Mouse (Mus musculus): Measurements from ENCODE around the gene Zscan2.

GRCm38 (mm10) chr7:80853218-80853617, 7.5 kb upstream of the Zscan2 start:
- TF ChIP-seq CTCF (IDR thresholded peaks at IDR 0.05; ENCODE audit: insufficient read depth, low read depth, low read length), result no peak
- no peak for TF ChIP-seq POLR2A (IDR thresholded peaks at IDR 0.05; ENCODE audit: insufficient read depth, low read depth, low read length)
